Mouse (Mus musculus) gastrocnemius, adult 2 months (tissue): ENCODE measurements around the gene Slc6a18. TPM values are rescaled to one million over a fixed set of nuclear protein-coding genes. Genes with fewer than 3 reads are reported as not detected.
"Not testable (repeated sequence)": the region's sequence is repeated elsewhere in the genome, so short reads cannot be mapped to it uniquely, and the experiment has no call there.

Source experiments
- DNase-seq: peaks from one replicate; pipeline ENCODE4 v3.0.0; 2022
- H3K27ac ChIP-seq: fragments of 200-600 bp; 2 replicates; pipeline ENCODE4 v1.8.1; 2022; ENCODE audit warnings: mild to moderate bottlenecking
- H3K4me3 ChIP-seq: fragments of 200-600 bp; 2 replicates; pipeline ENCODE4 v1.8.1; 2022; ENCODE audit warnings: mild to moderate bottlenecking, moderate library complexity
- CTCF ChIP-seq: fragments of 200-600 bp; IDR thresholded peaks from 2 replicates; pipeline ENCODE4 v1.8.1; 2022; ENCODE audit warnings: antibody characterized with exemption, mild to moderate bottlenecking, moderate library complexity
- intact Hi-C: fragments of 180-260 bp; cut with DNase I; formaldehyde crosslinking; loops from one replicate; pipeline ENCODE4 v1.15.1; 2025
- long read RNA-seq, 2 experiments: library from polyadenylated mRNA; stranded (forward); transcript quantifications; one replicate each; pipeline ENCODE4 v2.0.0; 2021
- total RNA-seq, 2 experiments: library from RNA; stranded (reverse); gene quantifications; 2 replicates each; pipeline ENCODE4 v1.2.3; 2021

The Slc6a18 gene
- not detected for total RNA-seq
- long read RNA-seq, experiment 1, result 0 reads
- long read RNA-seq, experiment 2, result 0 reads

DNA sequence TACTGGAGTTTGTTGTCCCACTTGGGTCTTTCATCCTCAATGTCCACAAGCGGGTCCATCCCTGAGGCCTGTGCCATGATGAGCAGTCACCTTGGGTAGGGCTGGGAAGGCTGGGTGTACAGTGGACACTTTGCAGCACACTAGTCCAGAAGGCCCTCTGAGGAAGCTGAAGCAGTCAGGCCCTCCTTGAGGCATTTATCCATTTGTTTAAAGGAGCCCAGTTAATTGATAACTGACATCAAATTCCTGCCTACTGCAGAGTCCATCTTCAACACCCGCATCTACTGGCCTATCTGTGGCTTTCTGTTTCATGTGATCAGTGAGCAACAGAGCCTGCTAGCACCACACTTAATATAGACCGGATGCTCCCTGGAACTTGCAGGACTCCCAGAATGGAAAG is at the start of gene Slc6a18:
Gene Slc6a18, minus strand, starts transcription at position 171 of the 400 bp plus-strand sequence.
- no peak for DNase-seq
- TF ChIP-seq CTCF, result no peak
- no peak within 1 kb of the TSS for H3K4me3 ChIP-seq
- intact Hi-C loops, result no loop called here
- H3K27ac ChIP-seq, result no peak within 1 kb of the TSS

DNA sequence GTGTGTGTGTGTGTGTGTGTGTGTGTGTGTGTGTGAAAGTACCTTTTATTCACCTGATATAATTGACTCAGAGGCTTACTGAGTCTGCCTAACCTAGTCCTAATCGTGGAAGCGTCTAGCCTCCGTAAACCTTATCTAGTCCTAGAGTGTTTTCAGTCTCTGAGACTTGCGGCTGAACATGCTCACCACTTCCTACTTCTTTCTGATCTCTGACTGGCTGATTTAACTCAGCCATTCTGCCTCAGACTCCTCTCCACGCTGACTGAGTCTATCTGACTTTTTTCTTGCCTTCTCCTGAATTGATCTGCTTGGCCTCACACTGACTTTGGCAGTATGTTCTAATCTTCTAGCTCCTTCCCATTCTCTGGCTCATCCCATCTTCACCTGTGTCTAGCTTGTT is 47.5 kb upstream of the Slc6a18 start:
- TF ChIP-seq CTCF, result no peak
- intact Hi-C loops, result loop anchor here (5.0 kb wide), 1 partner anchor 42 kb away; no protein-coding TSS in a partner anchor
- DNase-seq, result no peak
- no peak overlapping the region for H3K4me3 ChIP-seq
- no peak overlapping the region for H3K27ac ChIP-seq

DNA sequence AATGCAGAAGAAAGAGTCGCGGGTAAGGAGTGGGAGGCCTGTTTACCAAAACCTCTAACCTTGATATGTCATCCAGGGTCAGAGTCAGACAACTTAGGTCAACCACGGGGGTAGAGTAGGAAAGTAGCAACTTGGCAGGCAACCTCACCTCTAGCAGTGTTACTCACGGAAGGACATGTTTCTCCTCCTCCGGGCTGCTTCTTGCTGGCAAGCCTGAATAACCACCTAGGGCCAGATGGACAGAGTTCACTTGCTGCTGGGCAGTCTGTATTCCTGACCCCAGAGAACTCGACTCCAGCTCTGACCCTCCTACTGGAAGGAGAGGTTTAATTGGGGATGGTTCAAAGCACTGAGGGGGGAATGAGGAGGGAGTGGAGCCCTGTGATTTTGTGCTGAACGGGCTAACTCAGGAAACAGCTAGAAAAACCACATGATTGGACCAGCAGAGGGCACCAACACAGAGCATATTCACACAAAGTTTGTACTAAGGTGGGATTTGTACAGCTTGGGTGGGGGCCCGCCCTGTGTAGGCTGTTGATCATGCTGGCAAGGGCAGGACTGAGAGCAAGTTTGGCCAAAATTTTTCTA is 45.4 kb upstream of the Slc6a18 start:
- TF ChIP-seq CTCF, result peak; percentile 69
- intact Hi-C loops, result no loop called here
- H3K4me3 ChIP-seq, result no peak overlapping the region
- DNase-seq, result peak; percentile 36
- H3K27ac ChIP-seq, result no peak overlapping the region

DNA sequence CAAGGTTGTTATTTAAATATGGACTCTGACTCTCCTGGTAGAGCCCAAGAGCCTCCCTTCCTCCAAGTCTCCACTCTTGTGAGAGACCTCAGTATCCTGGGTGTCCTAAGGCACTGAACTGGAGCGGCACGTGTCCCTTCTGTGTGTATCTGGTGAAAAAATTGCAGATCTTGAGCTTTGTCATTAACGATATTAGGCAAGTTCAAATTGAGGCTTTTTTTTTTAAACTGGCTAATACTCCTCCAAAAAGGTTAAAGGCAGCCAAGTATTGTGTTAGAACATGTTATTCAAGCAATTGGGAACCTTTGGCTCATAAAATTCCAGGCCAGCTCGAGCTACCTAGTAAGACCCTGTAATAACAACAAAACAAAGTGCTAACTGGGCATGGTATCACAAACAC is 42.4 kb upstream of the Slc6a18 start:
- no peak for DNase-seq
- H3K27ac ChIP-seq, result no peak overlapping the region
- no peak overlapping the region for H3K4me3 ChIP-seq
- intact Hi-C loops, result no loop called here
- TF ChIP-seq CTCF, result no peak

DNA sequence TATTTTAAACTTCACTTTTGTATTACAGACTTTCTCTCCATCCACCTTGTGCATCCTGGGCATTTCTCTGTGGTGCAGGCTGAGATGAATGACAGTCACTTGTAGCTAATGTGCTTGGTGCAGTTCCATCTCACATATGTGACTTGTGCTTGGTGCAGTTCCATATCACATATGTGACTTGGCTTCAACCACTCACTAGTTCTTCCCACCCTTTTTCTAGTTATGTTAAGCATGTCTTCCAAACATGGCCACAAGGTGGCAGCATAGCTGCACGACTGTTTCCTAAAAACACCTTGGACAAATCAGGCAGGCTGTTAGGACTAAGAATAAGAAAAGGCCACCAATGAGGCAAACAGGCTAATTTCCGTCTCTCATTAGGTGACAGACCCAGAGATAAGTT is 40.4 kb upstream of the Slc6a18 start:
- TF ChIP-seq CTCF, result peak; percentile 91
- Histone ChIP-seq H3K4me3 (no peak overlapping the region), H3K27ac (no peak overlapping the region)
- intact Hi-C loops, result loop anchor here (1.0 to 2.0 kb wide), 2 partner anchors 104 to 189 kb away; no protein-coding TSS in a partner anchor
- DNase-seq, result peak; percentile 82

DNA sequence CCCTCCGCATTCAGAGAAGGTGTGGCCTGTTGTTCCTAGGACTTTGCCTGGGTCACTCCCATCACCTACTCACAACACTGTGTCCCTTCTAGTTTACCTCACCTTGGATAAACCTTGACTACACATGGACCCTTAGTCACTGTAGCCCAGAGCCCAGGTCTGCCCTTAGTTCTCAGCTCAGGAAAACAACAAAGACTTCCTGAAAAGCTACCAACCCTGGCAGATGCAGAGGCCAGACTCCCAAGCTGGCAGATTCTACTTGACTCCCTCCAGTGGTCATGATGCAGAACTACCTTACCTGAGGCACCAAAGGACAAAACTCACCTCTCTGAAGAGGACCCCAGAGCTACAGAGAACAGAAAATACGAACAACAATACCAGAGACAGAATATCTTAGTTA is 36.2 kb upstream of the Slc6a18 start:
- Histone ChIP-seq H3K27ac (no peak overlapping the region), H3K4me3 (no peak overlapping the region)
- no peak for DNase-seq
- peak; percentile 38; the same call in 1 of the 2 replicates for TF ChIP-seq CTCF
- intact Hi-C loops, result no loop called here

DNA sequence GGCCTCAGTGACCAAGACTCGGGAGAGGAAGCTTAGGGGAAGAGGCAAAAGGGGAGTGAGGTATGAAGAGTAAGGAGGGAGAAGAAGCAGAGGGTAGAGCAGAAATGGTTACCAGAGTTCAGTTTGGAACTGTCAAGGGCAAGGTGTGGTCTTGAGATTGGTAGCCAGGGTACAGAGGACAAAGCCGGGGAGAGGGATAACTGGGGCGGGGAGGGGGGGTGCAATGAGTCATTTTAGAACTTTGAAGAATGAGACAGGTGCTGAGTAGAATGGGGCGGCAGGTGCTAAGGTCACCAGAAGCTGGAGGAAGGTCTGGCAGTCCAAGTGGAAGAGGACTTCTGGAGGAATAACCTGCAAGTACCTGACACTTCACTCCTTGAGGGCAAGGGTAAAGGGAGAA is 35.4 kb upstream of the Slc6a18 start:
- intact Hi-C loops, result no loop called here
- no peak overlapping the region for H3K27ac ChIP-seq
- TF ChIP-seq CTCF, result no peak
- no peak for DNase-seq
- no peak overlapping the region for H3K4me3 ChIP-seq

DNA sequence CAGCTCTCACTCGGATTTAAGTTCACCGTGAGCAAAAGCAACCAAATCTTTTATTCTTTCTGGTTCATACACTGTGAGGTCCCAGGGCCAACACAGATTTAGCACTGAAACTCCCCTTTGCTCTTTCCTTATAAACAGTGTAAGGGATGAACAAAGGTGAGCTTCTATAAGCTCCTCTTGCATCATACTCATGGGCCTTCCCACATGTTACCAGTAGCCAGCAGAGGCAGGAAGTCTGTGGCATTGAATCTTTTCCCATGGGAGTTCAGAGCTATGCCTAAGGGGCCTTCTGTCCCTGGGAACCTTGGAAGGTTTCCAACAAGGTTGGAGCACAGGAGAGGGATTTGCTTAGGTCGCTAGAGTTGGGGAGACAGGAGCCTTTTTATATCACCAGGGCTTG is 34.4 kb upstream of the Slc6a18 start:
- no peak for TF ChIP-seq CTCF
- intact Hi-C loops, result no loop called here
- Histone ChIP-seq H3K4me3 (no peak overlapping the region), H3K27ac (no peak overlapping the region)
- no peak for DNase-seq

DNA sequence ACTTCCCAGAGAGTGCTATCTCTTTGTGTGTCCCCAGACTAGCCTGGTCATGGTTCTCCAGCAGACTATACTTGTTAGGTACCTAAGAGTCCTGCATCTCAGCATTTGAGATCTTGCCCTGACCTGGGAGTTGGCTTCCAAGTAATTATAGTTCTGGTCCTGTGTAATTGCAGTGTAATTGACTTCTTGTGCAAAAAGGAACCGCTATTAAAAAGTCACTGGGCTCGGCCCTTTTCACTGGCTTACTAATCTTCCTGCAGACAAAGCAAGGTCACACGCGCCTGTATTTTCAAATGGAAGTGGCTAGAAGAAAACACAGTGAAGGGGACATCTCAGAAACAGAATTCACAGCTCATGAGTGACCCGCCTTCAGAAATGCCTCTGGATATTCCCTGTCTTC is 34.0 kb upstream of the Slc6a18 start:
- no peak for TF ChIP-seq CTCF
- intact Hi-C loops, result no loop called here
- DNase-seq, result no peak
- Histone ChIP-seq H3K27ac (no peak overlapping the region), H3K4me3 (no peak overlapping the region)

DNA sequence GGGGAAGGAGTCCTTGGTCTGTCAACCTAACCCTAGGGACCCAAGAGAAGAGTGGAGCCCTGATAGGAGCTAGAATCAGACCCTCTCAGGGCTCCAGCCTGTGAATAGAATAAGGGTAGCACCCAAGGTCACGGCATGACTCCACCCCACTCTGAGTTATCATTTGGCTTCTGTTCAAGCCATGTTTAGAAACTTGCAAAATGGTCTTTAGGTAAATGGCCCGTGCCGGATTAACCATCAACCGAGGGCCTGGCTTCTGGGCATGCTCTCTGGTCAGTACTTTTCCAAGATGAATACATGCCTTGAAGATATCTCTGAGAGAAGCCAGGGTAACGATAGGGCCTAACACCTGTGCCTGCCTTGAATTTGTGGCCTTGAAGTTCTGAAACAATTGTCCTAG is 33.4 kb upstream of the Slc6a18 start:
- DNase-seq, result no peak
- intact Hi-C loops, result no loop called here
- H3K27ac ChIP-seq, result no peak overlapping the region
- H3K4me3 ChIP-seq, result no peak overlapping the region
- TF ChIP-seq CTCF, result no peak

DNA sequence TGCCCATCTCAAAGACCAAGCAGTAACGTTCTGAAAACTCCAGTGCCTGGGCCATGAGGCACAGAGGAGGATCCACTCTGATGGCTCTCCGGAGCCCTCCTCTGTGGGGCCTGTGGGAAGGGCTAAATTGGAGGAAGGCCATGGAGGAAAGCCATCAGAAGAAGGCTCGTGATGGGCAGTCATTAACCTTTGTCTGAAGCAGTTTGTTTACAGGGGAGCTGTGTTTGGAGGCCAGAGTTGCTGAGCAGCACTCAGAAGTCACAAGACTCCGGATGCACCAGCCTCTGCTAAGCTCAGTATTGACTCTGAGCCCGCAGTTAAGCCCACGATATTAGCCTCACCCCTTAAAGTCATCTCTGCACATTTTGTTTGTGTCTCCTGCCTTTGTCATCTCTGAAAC is 31.7 kb upstream of the Slc6a18 start:
- intact Hi-C loops, result no loop called here
- TF ChIP-seq CTCF, result no peak
- DNase-seq, result no peak
- Histone ChIP-seq H3K4me3 (no peak overlapping the region), H3K27ac (no peak overlapping the region)

DNA sequence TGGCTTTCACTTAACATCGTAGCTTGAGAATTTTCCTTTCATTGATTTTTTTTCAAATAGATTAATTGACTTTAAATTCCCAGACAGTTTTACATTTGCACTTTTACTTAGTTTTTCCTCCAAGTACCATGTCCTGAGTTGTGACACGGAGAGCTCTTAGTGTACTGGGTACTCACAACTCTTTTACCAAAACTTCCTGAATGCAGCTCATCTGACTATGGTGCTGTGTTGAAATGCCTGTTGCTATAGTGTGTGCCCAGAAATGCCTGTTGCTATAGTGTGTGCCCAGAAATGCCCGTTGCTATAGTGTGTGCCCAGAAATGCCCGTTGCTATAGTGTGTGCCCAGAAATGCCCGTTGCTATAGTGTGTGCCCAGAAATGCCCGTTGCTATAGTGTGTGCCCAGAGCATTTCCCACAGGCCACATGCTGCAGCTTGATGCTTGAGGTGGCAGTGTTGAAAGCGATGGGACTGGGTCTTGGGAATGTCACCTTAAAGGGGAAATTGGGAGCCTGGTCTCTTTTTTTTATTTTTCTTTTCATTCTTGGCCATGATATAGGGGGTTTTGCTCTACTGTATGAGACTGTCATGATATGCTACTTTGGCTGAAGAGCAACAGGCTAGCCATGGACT is 27.0 kb upstream of the Slc6a18 start, which contains the start of gene Slc6a19:
Gene Slc6a19, minus strand, starts transcription at position 172 of the 632 bp plus-strand sequence.
- Histone ChIP-seq H3K4me3 (no peak within 1 kb of the TSS), H3K27ac (no peak within 1 kb of the TSS)
- TF ChIP-seq CTCF, result no peak
- DNase-seq, result no peak
- intact Hi-C loops, result no loop called here

DNA sequence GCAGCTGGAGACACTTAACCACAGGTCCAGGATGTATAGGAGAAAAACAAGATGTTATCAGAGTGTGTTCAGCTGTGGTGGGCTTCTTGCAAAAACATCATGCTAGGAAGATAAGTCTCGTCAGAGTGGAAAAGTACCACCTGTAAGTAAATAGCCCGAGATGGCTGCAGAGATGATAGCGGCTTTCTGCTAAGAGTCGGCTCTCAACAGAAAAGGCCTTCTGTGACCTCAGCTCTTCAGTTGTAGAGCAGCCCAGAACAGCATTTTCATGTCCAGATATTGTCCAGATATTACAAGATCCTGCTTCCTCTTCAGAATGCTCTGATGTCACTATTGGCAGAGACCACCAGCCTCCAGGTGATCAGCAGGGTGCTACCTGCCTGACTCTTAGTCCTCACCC is 25.7 kb upstream of the Slc6a18 start:
- H3K4me3 ChIP-seq, DNase-seq, H3K27ac ChIP-seq, intact Hi-C loops: not testable (repeated sequence)

DNA sequence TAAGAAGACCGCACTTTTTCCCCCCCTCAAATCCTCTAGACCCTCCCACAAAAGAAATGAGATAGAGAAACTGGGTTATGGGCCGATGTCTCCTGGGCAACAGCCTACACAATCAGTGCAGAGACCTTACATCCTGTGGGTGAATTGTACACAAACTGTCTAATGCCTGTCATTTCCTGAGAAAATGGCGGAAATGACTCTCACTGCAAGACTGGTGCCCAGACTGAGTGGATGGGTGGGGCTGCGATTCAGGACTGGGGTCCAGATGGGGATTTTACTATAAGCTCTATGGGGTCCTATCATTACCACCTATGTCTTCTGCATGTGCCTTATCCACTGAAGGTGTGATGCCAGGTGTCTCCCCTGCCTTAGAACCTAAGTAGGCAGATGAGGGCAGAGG is 25.0 kb upstream of the Slc6a18 start:
- intact Hi-C loops, result no loop called here
- Histone ChIP-seq H3K27ac (no peak overlapping the region), H3K4me3 (no peak overlapping the region)
- DNase-seq, result no peak
- TF ChIP-seq CTCF, result no peak
